Mouse (Mus musculus) layer of hippocampus, postnatal 14 days (tissue): ENCODE measurements around the gene Gm12184. TPM values are rescaled to one million over a fixed set of nuclear protein-coding genes. Genes with fewer than 3 reads are reported as not detected.
A peak's percentile ranks its signal among the peaks of the same experiment; 100 is the strongest.
"Not testable (repeated sequence)": the region's sequence is repeated elsewhere in the genome, so short reads cannot be mapped to it uniquely, and the experiment has no call there.

Experiments
- DNase-seq, 2 experiments: peaks; one replicate each; pipeline ENCODE4 v3.0.0; 2021 to 2022; ENCODE audit warnings: low spot score in 2 of 2, mixed read lengths in 1 of 2
- total RNA-seq, 2 experiments: library from RNA; stranded (reverse); gene quantifications; 2 replicates each; pipeline ENCODE4 v1.2.3; 2021

Gene Gm12184
- total RNA-seq, 2 experiments from 2014 or later: 1.4 to 1.9 TPM

DNA sequence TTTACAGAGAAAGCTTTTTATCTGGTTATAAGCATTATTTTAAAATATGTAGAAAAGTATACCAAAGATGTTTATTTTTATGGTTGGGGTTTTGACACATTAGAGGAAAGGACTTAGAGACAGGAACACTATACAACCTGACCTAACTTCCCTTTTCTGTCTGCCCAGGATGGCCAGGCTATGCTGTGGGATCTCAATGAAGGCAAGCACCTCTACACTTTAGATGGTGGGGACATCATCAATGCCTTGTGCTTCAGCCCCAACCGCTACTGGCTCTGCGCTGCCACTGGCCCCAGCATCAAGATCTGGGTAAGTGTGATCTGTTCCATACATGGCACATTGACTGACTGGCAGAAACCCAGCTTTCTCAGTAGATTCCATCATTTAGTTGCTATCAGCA lies 22.5 kb downstream of the Gm12184 start:
- no peak for DNase-seq

DNA sequence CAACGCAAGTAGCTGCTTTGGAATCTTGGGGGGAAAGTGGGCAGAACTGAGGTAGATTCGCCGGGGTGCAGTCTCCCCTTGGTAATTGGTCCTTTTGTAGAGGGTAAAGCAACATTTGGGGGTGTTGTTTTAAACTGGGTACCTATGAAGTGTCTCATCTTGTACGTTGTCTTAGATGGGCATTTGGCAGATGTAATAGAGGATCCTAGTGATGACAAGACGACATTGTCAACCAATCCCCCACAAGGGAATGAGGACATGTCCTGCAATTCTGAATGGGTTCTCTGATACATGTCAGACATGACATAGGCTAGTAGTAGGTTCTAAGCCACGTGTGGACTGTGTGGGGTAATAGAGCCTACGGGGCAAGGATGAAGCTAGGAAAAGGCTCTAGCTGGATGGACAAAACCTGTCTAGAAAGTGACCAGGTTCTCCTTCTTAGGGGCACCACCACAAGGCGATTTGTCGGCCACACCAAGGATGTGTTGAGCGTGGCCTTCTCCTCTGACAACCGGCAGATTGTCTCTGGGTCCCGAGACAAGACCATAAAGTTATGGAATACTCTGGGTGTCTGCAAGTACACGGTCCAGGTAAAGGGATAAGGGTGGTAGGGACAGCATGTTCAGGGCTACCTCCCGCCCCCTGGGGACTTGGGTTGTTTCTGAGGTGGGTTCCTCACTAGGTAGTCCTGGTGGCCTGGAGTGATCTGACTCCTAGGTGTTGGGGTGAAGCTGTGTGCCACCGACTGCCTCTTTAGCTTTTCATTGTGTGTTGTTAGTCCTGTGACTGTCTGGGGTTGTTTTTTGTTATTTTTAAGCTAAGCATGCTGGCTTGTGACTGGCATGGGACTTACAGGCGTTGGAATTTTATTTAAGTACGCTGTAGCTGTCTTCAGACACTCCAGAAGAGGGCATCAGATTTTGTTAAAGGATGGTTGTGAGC lies 24.4 kb downstream of the Gm12184 start:
- DNase-seq: no peak

DNA sequence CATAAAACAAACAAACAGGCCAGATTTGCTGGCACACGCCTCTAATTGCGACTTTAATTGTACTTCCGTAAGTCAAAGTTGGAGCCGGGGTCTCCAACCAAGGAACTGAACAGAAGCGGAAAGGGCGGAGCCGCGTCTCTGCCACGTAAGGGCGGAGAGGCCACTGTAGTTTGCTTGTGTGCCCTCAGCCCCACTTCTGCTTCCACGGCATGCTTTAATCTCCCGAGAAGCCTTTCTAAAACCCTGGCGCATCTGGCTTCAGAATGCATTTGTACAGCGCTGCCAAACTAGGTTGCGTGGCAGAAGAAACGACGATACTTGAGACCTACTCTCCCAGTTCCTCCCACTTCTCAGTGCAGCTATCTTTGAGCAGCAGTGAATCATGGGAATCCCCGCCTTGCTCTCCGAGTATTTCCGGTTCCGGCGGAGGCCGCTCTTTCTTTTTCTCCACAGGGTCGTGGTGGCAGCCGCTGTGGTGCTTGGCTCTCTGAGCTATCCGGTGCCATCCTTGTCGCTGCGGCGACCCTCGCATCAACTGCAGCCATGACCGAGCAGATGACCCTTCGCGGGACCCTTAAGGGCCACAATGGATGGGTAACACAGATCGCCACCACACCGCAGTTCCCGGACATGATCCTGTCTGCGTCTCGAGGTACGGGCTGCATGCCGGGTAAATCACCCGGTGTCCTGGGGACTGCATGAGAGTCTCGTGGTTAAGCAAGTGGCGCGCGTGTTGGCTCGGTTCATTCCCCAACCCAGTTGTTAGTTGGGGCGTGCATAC lies 26.3 kb downstream of the Gm12184 start, which contains the start of gene Rack1:
TSS of gene Rack1 (plus strand) at position 412 of the 781 bp plus-strand sequence.
- DNase-seq: peak; percentile 92 to 93

DNA sequence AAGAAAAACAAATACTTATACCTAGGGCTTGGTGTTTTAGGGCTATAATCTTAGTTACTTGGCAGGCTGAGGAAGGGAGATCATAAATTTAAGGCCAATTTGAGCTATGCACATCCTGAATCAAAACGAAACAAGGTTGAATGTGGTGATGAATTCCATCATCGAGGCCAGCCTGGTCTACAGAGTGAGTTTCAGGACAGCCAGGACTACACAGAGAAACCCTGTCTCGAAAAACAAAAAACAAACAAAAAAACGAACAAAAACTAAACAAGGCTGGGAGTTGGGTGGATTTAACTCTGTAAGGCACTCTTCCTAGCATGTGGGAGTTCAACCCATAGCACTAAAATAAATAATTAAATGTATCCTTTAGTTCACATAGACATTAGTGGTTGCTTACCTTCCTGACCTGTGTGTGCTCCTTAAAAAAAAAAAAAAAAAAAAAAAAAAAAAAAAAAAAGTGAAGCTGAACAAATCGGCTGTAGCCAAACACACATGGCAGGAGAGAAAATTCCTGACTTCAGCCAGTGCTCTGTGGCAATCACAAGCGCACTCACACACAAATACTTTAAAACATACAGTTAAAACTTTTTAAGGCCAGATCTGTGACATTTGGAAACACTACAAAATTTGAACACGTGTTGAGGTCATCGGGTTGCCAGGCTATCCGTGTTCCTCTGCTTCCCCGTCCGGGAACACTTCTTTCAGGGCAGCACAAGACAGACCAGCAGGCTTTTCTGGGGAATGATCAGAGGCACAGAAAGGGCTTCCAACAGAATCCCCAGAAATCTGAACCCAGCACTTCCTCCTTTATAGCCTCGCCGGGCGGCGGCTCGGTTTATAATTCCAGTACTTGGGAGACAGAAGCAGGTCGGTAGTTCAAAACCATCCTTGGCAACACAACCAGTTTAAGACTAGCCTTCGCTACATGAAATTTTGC lies 27.2 kb downstream of the Gm12184 start:
- no peak for DNase-seq

DNA sequence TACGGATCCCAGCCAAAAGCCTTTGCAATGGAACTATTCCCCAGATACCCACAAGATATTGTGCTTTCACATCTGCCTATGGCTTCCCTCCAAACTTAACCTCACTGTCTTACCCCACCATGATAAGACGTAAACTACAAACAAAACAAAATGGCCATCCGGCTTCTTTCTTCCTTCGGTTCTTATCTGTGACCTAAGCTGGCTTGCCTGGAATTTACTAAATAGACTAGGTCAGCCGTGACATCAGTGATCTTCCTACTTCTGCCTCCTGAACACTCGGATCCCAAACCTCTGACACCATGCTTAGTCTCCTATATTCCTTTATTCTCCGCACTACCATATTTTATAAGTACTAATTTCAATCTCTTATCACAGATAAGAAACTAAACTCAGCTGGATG lies 28.1 kb downstream of the Gm12184 start:
- no peak for DNase-seq

DNA sequence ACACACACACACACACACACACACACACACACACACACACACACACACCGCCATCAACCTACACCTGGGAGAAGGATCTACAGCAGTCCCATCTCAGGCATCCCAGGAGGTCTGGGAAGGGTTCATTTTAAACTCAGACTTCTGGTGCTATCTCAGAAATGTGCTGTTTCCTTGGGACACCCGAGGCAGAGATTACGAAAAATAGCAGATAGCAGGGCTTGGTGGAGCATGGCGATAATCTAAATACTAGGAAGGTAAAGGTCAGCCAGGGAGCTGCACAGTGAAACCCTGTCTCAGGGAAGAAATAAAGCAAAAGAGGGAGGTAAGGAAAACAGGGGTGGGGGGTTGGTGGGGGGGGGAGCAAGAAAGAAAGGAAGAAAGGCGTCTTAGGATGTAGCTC lies 29.2 kb downstream of the Gm12184 start:
- no peak for DNase-seq

DNA sequence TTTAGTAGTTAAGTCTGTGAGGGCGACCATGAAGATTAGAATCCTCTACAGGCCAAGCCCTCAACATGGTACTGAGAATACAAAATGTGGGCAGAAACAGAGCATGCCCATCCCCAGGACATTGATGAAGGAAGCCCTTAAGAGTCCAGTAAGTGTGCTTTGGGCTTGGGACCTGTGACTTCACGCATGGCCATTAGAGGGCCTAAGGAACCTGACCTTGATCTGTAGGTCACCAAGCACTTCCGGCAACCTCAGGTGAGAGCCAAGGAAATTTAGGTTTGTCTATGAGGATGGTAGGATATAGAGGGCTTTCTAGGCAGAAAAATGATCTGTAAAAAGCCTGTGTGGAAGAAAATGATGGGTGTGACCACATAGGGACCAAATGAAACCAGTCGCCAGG lies 30.2 kb downstream of the Gm12184 start:
- no peak for DNase-seq

DNA sequence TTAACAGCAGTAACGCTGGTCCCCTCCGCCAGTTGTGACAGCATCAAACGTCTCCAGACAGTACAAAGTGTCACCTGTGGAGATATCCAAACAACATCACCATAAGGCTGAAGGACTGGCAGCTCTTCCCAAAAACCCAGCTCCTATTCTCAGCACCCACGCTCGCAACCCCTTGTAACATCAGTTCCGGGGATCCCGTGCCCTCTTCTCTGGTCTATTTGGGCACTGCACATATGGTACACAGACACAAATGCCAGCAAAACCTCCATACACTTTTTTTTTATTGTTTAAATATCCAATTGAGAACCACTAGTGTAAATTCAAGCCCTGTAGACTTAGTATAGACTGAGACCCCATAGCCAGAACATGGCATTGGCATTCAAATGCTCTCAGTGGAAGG lies 31.2 kb downstream of the Gm12184 start:
- DNase-seq: no peak

DNA sequence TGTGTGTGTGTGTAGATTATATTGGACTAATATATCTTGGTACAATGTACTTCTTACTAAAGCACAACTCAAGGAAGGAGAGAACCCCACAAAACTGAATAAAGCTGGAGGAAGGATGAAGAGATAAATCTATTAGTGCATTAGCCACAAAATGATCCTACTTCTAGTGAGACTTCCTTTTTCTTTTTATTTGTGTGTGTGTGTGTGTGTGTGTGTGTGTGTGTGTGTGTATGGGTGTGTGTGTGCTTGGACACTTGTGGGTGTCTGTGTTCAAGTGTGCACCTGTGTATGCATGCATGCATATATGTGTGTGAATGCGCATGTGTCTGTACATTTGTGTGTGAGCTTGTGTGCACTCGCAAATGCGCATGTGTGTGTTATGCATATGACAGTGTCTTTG lies 33.3 kb downstream of the Gm12184 start:
- no peak for DNase-seq

DNA sequence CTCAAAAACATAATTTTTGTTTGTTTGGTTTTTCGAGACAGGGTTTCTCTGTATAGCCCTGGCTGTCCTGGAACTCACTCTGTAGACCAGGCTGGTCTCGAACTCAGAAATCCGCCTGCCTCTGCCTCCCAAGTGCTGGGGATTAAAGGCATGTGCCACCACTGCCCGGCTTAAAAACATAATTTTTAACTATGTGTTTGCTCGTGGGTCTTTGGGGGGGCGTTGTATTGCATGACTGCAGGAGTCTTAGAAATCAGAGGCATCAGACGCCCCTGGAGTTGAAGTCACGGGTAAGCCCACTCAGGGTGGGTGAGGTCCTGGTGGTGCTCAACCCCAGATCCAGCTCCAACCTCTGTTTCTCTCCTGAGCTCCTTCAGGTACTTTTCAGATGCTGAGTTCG lies 34.6 kb downstream of the Gm12184 start:
- not testable (repeated sequence) for DNase-seq

DNA sequence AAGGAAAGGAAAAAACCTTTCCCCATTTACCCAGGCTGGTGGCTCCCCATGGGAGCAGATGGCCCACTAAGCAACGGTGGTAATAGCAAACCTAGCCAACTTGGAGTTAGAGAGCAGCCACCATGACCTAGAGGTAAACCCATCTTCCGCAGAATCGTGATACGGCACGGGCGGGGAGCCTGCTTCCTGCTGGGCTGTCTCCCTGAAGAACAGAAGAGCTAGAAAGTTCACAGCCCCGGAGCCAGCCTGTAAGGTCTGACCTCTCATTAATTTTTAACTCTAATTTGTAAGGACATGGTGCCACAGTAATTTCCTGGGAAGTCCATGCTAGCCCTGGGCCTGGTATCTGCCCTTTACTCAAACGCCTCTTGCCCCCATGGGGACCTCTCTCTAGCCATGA lies 35.5 kb downstream of the Gm12184 start:
- no peak for DNase-seq

DNA sequence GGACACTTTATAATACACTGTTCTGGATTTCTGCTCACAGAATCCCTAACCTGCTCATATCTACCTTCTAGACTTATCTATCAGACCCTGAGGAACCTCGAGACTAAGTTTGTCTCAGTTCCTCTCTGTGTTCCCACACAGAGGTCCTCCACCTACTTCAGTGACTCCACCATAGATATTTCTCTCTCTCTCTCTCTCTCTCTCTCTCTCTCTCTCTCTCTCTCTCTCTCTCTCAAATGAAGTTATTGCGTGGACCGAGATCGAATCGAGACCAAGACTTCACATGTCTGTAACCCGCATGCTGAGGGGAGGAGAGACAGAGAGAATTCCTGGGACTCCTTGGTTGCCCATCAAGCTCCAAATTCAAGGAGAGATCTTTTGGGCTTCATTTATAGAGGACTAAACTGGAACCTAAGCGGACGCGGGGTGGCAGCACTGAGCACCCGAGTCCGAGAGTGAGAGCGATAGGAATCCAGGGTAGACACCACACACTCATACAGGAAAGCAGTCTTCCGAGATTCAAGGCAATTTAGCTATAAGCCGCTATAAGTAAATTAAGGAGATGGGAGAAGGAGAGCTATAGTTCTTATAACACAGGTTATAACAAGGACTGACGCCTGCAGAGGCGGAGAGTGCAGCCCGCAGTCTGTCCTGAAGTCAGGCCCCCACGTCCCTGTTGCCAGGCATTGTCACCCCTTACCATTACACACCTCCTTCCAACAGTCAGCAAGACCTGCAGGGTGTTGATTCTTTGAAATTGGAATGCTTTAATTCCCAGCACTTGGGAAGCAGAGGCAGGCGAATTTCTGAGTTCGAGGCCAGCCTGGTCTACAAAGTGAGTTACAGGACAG lies 36.3 kb downstream of the Gm12184 start:
- DNase-seq: peak; percentile 80 to 88

DNA sequence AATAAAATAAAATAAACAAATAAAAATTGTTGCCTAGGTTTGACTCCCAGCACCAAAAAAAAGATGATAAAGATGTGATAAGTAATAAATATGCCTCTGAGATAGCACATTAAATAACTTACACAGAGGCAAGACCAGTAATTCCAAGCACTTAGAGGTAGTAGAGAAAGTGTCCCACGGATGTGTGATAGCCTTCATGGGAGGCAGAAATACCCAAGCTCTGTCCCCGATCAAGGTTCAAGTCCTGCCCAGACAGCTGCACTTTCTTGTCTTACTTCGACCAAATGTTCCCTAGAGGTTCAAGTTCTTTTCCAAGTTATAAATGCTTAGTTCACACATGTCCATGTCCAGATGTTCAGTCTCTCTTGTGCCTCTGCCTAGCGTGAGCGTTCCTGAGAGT lies 37.2 kb downstream of the Gm12184 start:
- DNase-seq: no peak

DNA sequence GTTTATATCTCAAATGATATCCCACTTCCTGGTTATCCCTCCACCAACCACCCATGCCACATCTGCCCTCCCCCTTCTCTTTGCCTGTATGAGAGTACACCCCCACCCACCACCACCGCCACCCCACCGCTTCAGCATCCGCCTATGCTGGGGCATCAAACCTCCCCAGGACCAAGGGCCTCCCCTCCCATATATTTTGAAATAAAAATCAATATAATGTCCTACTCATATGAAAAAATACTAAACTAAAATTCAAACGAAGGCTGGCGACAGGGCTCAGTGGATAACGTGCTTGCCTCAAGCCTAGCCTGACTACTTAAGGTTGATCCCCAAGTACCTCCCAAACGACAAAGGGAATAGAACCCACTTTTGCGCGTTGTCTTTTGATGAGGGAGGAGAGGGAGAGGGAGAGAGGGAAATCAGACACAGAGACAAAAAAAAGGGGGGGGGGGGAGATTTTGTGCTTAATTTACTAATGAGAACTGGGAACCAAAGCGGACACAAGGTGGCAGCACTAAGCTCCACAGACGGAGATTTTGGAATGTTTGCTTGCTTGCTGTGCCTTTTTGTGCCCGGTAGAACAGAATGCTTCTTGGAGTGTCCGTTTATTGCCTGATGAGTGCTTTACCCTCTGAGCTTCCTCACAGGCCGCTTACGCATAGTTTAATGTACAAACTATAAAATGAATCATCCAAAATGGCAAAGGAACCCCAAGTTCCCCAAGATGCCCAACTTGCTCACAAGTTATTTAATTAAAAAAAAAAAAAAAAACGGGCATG lies 38.0 kb downstream of the Gm12184 start:
- peak; percentile 73 to 87 for DNase-seq

DNA sequence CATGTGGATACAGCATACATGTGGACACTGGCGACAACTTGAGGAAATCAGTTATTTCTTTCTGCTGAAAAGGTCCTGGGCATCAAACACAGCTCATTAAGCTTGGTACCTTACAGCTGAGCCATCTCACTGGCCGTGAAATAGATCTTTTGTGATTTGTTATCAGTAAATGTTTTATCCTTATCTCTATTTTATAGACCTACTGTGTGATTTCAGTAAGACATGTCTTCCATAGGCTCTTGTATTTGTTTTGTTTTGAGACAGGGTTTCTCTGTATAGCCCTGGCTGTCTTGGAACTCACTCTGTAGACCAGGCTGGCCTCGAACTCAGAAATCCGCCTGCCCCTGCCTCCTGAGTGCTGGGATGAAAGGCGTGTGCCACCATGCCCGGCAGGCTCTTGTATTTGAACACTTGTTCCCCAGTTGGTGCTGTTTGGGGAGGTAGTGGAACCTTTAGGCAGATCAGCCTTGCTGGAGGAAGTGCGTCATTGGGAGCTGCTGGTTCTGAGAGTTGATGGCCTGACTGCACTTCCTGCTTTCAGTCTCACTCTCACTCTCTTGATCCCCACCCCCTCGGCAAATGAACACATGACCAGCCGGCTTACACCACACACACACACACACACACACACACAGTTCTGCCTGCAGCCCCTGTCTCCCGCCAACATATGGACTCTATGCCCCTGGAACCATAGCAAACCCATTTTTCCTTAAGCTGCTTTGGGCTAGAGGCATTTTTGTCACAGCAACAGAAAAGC lies 38.8 kb downstream of the Gm12184 start:
- DNase-seq: no peak

DNA sequence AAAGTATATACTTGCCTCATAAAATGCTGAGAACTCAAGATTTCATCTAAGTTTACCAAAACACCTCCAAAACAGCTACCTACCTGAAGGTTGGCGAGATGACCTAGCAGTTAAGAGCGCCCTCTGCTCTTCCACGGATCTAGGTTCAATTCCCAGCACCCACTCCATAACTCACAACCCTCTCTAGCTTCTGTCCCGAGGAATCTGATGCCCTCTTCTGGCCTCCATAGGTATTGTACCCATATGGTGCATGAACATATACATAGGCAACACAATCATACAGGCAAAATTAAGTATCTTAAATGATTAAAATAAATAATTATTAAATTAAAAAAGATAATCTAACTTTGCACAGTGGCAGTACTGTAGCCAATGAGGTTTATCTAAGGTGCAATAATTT lies 44.2 kb downstream of the Gm12184 start:
- no peak for DNase-seq

DNA sequence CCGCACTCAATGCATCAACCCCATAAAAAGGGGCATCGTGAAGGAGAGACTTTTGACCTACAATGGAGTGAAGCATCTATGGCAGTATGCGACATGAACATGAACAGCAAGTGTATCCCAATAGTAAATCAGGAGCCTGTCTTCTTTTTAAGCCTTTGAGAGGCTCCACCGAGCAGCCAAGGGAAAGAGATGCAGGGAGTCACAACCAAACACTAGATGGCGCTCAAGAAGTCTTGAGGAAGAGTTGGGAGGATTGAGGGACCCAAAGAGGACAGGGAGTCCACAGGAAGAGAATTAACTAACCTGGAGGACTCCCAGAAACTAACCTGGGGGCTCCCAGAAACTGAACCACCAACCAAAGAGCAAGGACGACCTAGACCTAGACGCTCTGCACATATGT lies 47.0 kb downstream of the Gm12184 start:
- no peak for DNase-seq

DNA sequence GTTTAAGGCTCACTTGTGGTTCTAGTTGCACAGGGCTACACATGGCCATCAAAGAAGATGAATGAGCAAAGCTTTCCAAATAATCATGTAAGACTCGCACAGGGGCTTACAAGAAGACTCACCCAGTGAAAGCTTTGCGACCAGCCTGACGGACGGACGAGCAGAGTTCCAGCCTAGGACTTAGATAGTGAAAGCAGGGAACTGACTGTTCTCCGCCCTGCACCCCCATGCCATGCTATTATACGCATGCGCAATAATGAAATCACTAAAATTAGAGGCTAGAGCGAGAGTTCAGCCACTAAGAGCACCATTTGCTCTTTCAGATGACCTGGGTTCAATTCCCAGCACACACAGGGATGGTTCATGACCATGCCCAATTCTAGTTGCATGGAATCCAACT lies 49.2 kb downstream of the Gm12184 start:
- no peak for DNase-seq

DNA sequence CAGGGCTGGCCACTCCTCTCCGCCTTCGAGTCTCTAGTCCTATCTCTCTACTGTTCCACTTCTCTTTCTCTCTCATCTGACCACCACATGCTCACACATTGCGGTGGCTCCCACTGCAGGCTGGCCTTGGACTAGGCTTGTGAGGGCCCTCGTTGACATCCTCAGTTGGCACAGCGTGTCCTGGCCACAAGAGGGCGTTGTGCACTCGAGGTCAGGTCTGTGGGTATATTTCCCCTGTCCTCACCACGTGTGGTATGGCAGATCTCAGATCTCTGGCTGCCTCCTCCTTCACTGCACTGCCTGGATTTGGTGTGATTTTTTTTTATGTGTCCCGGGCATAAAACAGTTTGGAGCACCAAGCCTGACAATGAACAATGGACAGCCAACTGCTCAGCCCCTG lies 49.8 kb downstream of the Gm12184 start:
- no peak for DNase-seq
